Mouse (Mus musculus) kidney, postnatal 0 days (tissue): ENCODE data around the gene Fosl1. TPM values are rescaled to one million over a fixed set of nuclear protein-coding genes. Genes with fewer than 3 reads are reported as not detected.

ENCODE experiments used
- ATAC-seq: fragments of 200-750 bp; cut with Nextera tagmentation; replicated peaks from 2 replicates; pipeline ENCODE4 v1.8.0; 2017; ENCODE audit warnings: low read depth, moderate number of reproducible peaks, moderate TSS enrichment, moderate library complexity; ENCODE audit not compliant: low FRiP score
- DNase-seq: peaks from one replicate; pipeline ENCODE4 v3.0.0-alpha.2; 2016; ENCODE audit warnings: low spot score
- H3K27ac ChIP-seq: fragments of 300-500 bp; sonication (generic); 2 replicates; pipeline ENCODE4 v1.5.1; 2014; ENCODE audit warnings: mild to moderate bottlenecking
- H3K27me3 ChIP-seq: fragments of 300-500 bp; sonication (generic); 2 replicates; pipeline ENCODE4 v1.6.1; 2014; ENCODE audit warnings: low read length, mixed read lengths; ENCODE audit not compliant: insufficient read depth
- H3K36me3 ChIP-seq: fragments of 300-500 bp; sonication (generic); 2 replicates; pipeline ENCODE4 v1.6.1; 2014; ENCODE audit warnings: low read length, mixed read lengths; ENCODE audit not compliant: insufficient read depth
- H3K4me1 ChIP-seq: fragments of 300-500 bp; sonication (generic); replicated peaks from 2 replicates; pipeline ENCODE4 v1.6.1; 2014; ENCODE audit warnings: antibody characterized with exemption, low read length, mixed read lengths; ENCODE audit not compliant: insufficient read depth
- H3K4me2 ChIP-seq: fragments of 300-500 bp; sonication (generic); 2 replicates; pipeline ENCODE4 v1.6.1; 2014; ENCODE audit warnings: mild to moderate bottlenecking, low read length, moderate library complexity, mixed read lengths
- H3K4me3 ChIP-seq: fragments of 300-500 bp; sonication (generic); replicated peaks from 2 replicates; pipeline ENCODE4 v1.5.1; 2014; ENCODE audit warnings: low read depth, low read length
- H3K9ac ChIP-seq: fragments of 300-500 bp; sonication (generic); 2 replicates; pipeline ENCODE4 v1.6.1; 2014; ENCODE audit warnings: low read depth, low read length
- H3K9me3 ChIP-seq: fragments of 300-500 bp; sonication (generic); replicated peaks from 2 replicates; pipeline ENCODE4 v1.6.1; 2016; ENCODE audit warnings: low read length, inconsistent platforms, mixed read lengths
- CTCF ChIP-seq: IDR thresholded peaks from 2 replicates; pipeline ENCODE4 v1.5.1; 2016; ENCODE audit warnings: antibody characterized with exemption, low read depth, mild to moderate bottlenecking, moderate library complexity
- WGBS: fragments of 180-500 bp; shearing (Covaris S2); extraction: QIAGEN DNeasy Blood & Tissue Kit; methylation state at CpG from one replicate; pipeline ENCODE4 v1.1.7; 2014; 5-methylcytosine and 5-hydroxymethylcytosine counted together
- polyA plus RNA-seq: library from polyadenylated mRNA; unstranded; fragments of >200 nt; fragmentation: Nextera tagmentation; extraction: Ambion mirVana; gene quantifications from 2 replicates; pipeline ENCODE4 v1.2.1, GENCODE M21; 2015

The Fosl1 gene
- polyA plus RNA-seq, 1 experiment from 2014 or later: not detected

GRCm38 (mm10) chr19:5418750-5419466 lies 28.4 kb upstream of the Fosl1 start:
- ATAC-seq (no peak), DNase-seq (no peak)
- H3K27ac ChIP-seq: no peak overlapping the region
- no peaks in the 10 kb centered on the region for H3K9me3 ChIP-seq
- H3K4me2 ChIP-seq: no peak overlapping the region
- H3K36me3 ChIP-seq: peaks cover 23% of the 10 kb centered on the region; the same call in 1 of the 2 replicates
- peaks cover 11% of the 10 kb centered on the region for H3K4me1 ChIP-seq
- H3K9ac ChIP-seq: no peak overlapping the region
- no peak overlapping the region for H3K4me3 ChIP-seq
- 92% methylated on average over 8 of the region's 8 CpGs for WGBS
- H3K27me3 ChIP-seq: no peaks in the 10 kb centered on the region
- no peak for TF ChIP-seq CTCF

- Histone ChIP-seq H3K9me3 (no peaks in the 10 kb centered on the region), H3K9ac (no peak overlapping the region), H3K27me3 (no peaks in the 10 kb centered on the region), H3K27ac (no peak overlapping the region), H3K4me3 (no peak overlapping the region), H3K4me1 (peaks cover 14% of the 10 kb centered on the region), H3K4me2 (no peak overlapping the region), H3K36me3 (peaks cover 23% of the 10 kb centered on the region; the same call in 1 of the 2 replicates)
- WGBS: 90% methylated on average over 9 of the region's 9 CpGs
- DNase-seq (no peak), ATAC-seq (no peak)
- no peak for TF ChIP-seq CTCF
These were observed 27.7 kb upstream of the Fosl1 start for GRCm38 (mm10) chr19:5419630-5420029.

GRCm38 (mm10) chr19:5420579-5420978 lies 26.8 kb upstream of the Fosl1 start:
- H3K4me3 ChIP-seq: no peak overlapping the region
- H3K9ac ChIP-seq: no peak overlapping the region
- H3K4me2 ChIP-seq: no peak overlapping the region
- TF ChIP-seq CTCF: no peak
- H3K27ac ChIP-seq: no peak overlapping the region
- H3K27me3 ChIP-seq: no peaks in the 10 kb centered on the region
- no peaks in the 10 kb centered on the region for H3K9me3 ChIP-seq
- ATAC-seq (no peak), DNase-seq (no peak)
- H3K36me3 ChIP-seq: peaks cover 23% of the 10 kb centered on the region; the same call in 1 of the 2 replicates
- peaks cover 14% of the 10 kb centered on the region for H3K4me1 ChIP-seq
- WGBS: 91% methylated on average over 6 of the region's 6 CpGs

DNA sequence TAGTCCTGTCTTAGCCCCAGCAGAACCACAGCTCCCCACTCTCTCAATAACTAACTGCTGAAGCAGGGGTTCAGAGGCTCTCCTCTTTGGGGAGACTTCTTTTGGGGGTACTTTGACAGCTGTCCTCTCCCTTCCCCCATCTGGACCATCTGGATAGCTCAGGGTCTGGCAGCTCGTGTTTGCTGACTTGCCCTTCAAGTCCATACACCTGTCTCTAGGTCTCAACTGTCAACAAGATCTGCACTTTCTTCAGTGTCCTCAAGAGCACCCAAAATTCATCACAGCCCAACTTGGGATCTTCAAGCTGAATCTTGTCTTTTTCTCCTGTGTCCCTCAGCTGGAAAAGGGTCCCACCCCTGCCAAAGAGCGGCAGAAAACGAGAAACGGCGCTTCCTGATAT lies 25.6 kb upstream of the Fosl1 start:
- no peak overlapping the region for H3K27ac ChIP-seq
- H3K4me3 ChIP-seq: no peak overlapping the region
- no peak overlapping the region for H3K4me2 ChIP-seq
- no peak for DNase-seq
- peaks cover 26% of the 10 kb centered on the region for H3K4me1 ChIP-seq
- TF ChIP-seq CTCF: no peak
- no peaks in the 10 kb centered on the region for H3K9me3 ChIP-seq
- H3K27me3 ChIP-seq: no peaks in the 10 kb centered on the region
- WGBS: 84% methylated on average over 5 of the region's 5 CpGs
- ATAC-seq: no peak
- peaks cover 27% of the 10 kb centered on the region; the same call in 1 of the 2 replicates for H3K36me3 ChIP-seq
- H3K9ac ChIP-seq: no peak overlapping the region

DNA sequence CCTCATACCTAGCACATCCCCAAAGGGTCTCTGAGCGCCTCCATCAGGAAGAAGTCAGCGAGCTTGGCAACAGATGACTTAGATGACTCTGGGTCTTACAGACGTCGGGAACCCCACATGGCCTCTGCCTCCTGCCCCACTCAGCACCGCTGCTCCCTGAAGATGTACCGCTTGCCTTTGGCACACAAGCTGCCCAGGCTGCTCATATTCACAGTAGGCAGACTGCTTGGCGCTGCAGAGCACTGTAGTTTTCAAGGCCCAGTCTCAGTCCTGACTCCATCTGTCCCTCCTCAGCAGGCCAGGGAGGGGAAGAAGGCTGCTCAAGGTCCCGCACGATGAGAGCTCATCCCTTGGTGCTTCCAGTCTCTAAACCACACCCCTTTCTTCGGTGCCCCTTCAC lies 25.1 kb upstream of the Fosl1 start:
- TF ChIP-seq CTCF: no peak
- ATAC-seq: no peak

GRCm38 (mm10) chr19:5422895-5423443 lies 24.4 kb upstream of the Fosl1 start:
- no peak for TF ChIP-seq CTCF
- Histone ChIP-seq H3K27me3 (no peaks in the 10 kb centered on the region), H3K9ac (peak overlapping the region; percentile 85; the same call in 1 of the 2 replicates), H3K4me3 (peak overlapping the region; percentile 67; the same call in 1 of the 2 replicates), H3K9me3 (no peaks in the 10 kb centered on the region), H3K27ac (no peak overlapping the region), H3K4me1 (peaks cover 30% of the 10 kb centered on the region), H3K36me3 (peaks cover 27% of the 10 kb centered on the region; the same call in 1 of the 2 replicates), H3K4me2 (peak overlapping the region; percentile 78; the same call in 1 of the 2 replicates)
- 84% methylated on average over 9 of the region's 9 CpGs for WGBS
- no peak for DNase-seq
- ATAC-seq: no peak

More for the DNA sequence above, 25.1 kb upstream of the Fosl1 start:
- peaks cover 30% of the 10 kb centered on the region for H3K4me1 ChIP-seq
- whole genome bisulfite sequencing: 82% methylated on average over 10 of the region's 10 CpGs
- no peak for DNase-seq
- no peak overlapping the region for H3K9ac ChIP-seq
- no peaks in the 10 kb centered on the region for H3K27me3 ChIP-seq
- no peak overlapping the region for H3K4me2 ChIP-seq
- peaks cover 27% of the 10 kb centered on the region; the same call in 1 of the 2 replicates for H3K36me3 ChIP-seq
- no peaks in the 10 kb centered on the region for H3K9me3 ChIP-seq
- no peak overlapping the region for H3K4me3 ChIP-seq
- H3K27ac ChIP-seq: no peak overlapping the region
